Mouse (Mus musculus) lung, embryonic 15.5 days (tissue): ENCODE measurements around the gene Dctn3. TPM values are rescaled to one million over a fixed set of nuclear protein-coding genes. Genes with fewer than 3 reads are reported as not detected.
A peak's percentile ranks its signal among the peaks of the same experiment; 100 is the strongest.
"Not testable (repeated sequence)": the region's sequence is repeated elsewhere in the genome, so short reads cannot be mapped to it uniquely, and the experiment has no call there.

ENCODE experiments used
- ATAC-seq: fragments of 200-750 bp; cut with Nextera tagmentation; 2 replicates; pipeline ENCODE4 v1.8.0; 2017; ENCODE audit warnings: moderate number of reproducible peaks, borderline replicate concordance; ENCODE audit not compliant: low FRiP score, low TSS enrichment; ENCODE audit errors: extremely low read depth
- H3K27ac ChIP-seq: fragments of 300-500 bp; sonication (generic); 2 replicates; pipeline ENCODE4 v1.5.1; 2015; ENCODE audit warnings: moderate library complexity, mild to moderate bottlenecking, inconsistent platforms
- H3K27me3 ChIP-seq: fragments of 300-500 bp; sonication (generic); 2 replicates; pipeline ENCODE4 v1.6.1; 2015; ENCODE audit warnings: inconsistent platforms
- H3K36me3 ChIP-seq: fragments of 300-500 bp; sonication (generic); 2 replicates; pipeline ENCODE4 v1.6.1; 2015; ENCODE audit warnings: inconsistent platforms
- H3K4me1 ChIP-seq: fragments of 300-500 bp; sonication (generic); 2 replicates; pipeline ENCODE4 v1.6.1; 2015; ENCODE audit warnings: inconsistent platforms
- H3K4me2 ChIP-seq: fragments of 300-500 bp; sonication (generic); 2 replicates; pipeline ENCODE4 v1.6.1; 2015; ENCODE audit warnings: inconsistent platforms, mild to moderate bottlenecking, moderate library complexity
- H3K4me3 ChIP-seq: fragments of 300-500 bp; sonication (generic); 2 replicates; pipeline ENCODE4 v1.5.1; 2015; ENCODE audit warnings: mild to moderate bottlenecking, inconsistent platforms
- H3K9ac ChIP-seq: fragments of 300-500 bp; sonication (generic); 2 replicates; pipeline ENCODE4 v1.6.1; 2015; ENCODE audit warnings: inconsistent platforms
- H3K9me3 ChIP-seq: fragments of 300-500 bp; sonication (generic); 2 replicates; pipeline ENCODE4 v1.6.1; 2016; ENCODE audit warnings: inconsistent platforms
- WGBS: fragments of 180-500 bp; shearing (Covaris S2); methylation state at CpG from one replicate; pipeline ENCODE4 v1.1.7; 2015; 5-methylcytosine and 5-hydroxymethylcytosine counted together
- polyA plus RNA-seq: library from polyadenylated mRNA; unstranded; fragments of >200 nt; fragmentation: Nextera tagmentation; extraction: Ambion mirVana; gene quantifications from 2 replicates; pipeline ENCODE4 v1.2.1, GENCODE M21; 2015

Gene Dctn3
- polyA plus RNA-seq, result 133 and 136 TPM in 2 replicates

DNA sequence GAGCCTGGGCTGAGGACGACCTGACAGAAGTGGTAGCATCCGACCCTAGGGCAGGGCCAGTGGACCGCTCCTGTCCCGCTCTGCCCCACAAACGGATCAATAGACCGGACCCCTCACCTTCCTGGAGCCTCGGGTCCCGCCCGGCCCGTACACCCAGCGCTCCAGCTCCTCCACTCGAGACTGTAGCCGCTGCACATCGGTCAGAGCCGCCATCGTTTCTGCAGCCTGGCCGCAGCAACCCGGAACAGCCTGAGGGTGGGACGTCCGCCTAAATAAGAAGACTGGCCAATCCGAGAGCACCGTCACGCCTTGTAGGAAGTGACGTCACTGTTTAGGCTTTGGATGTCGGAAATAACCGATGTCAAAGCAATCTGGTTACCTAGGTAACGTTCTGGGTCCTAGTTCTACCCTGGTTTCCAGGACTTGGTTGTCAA is at the start of gene Dctn3:
TSS of gene Dctn3 (minus strand) at position 253 of the 434 bp plus-strand sequence.
- no peaks in the 10 kb centered on the region for H3K9me3 ChIP-seq
- WGBS, result under 1% methylated on average over 27 of the region's 27 CpGs
- H3K36me3 ChIP-seq, result peaks cover 17% of the 10 kb centered on the region

DNA sequence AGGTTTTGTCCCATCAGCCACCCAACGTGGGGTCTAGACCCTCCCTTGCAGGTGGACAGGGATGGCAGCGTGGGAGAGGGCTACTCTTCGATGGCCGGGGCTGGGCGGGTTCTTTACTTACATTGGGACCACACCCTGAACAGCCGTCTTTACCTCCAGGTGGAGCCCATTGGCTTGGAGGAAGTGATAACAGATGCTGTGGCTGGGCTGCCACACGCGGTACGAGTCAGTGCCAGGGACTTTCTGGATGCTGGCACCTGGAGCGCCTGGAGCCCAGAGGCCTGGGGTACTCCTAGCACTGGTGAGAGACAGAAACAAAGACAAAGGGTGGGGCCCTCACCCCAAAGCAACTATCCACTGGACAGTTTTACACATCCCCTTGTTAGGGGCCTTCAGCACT is 44.3 kb upstream of the Dctn3 start:
- not testable (repeated sequence) for H3K4me3 ChIP-seq, H3K27ac ChIP-seq, H3K36me3 ChIP-seq, H3K4me2 ChIP-seq, H3K27me3 ChIP-seq, ATAC-seq, H3K9me3 ChIP-seq, H3K9ac ChIP-seq, H3K4me1 ChIP-seq
- 76% methylated on average over 10 of the region's 10 CpGs for WGBS

More for the DNA sequence above, at the start of gene Dctn3:
- peak within 1 kb of the TSS; percentile 70 for H3K4me3 ChIP-seq
- H3K4me1 ChIP-seq, result peaks cover 23% of the 10 kb centered on the region
- peaks cover 44% of the 10 kb centered on the region for H3K27me3 ChIP-seq
- H3K27ac ChIP-seq, result no peak within 1 kb of the TSS
- peak within 1 kb of the TSS; percentile 77 for H3K4me2 ChIP-seq
- peak within 1 kb of the TSS; percentile 76 for H3K9ac ChIP-seq
- peak; percentile 95 for ATAC-seq

DNA sequence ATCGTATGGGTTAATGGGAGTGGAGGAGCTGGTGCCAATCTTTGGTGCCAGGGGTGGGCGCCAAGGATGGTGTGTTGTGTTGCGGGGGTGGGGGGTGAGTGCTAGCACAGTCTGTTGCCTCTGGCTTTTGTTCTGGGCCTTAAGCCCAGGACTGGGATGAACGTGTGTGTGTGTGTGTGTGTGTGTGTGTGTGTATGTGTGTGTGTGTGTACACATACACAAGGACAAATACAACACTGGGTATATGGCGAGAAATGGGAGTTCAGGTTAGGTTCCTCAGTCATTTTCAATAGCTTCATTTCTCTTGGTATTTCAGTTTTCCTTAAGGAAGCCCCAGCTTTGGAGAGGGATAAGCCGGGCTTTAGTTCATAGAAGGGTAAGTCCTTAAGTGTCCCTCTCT is 40.2 kb upstream of the Dctn3 start:
- H3K9me3 ChIP-seq, ATAC-seq, H3K4me3 ChIP-seq, H3K9ac ChIP-seq, H3K27me3 ChIP-seq, H3K27ac ChIP-seq, H3K4me2 ChIP-seq, H3K36me3 ChIP-seq: not testable (repeated sequence)
- WGBS, result 64% methylated on average over 4 of the region's 6 CpGs
- H3K4me1 ChIP-seq, result peaks cover 37% of the 10 kb centered on the region

DNA sequence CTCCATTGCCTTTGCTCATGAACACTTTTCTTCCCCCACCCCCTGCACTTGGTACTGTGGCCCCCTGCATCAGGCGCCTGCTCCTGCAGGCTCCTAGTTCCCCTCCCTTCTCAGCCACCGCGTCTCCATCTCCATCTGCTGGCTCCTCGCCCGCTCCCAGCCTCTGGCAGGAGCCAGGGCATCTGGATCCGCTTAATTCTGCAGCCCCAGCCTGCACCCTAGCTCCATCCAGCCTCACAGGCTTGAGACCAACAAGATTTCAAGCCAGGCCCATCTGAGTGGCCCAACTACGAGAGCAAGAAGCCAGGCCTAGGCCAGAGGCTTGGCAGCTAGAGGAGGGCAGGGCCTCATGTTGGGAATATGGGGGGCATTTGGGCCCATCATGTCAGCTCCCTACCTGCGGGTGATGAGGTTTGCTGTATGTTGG is 39.7 kb upstream of the Dctn3 start:
- Histone ChIP-seq H3K4me3 (peak overlapping the region; percentile 49; the same call in 1 of the 2 replicates), H3K27ac (peak overlapping the region; percentile 90), H3K4me2 (peak overlapping the region; percentile 64), H3K4me1 (peaks cover 37% of the 10 kb centered on the region)
- H3K27me3 ChIP-seq, H3K36me3 ChIP-seq, H3K9ac ChIP-seq, H3K9me3 ChIP-seq: not testable (repeated sequence)
- WGBS, result 39% methylated on average over 8 of the region's 8 CpGs
- peak; percentile 31; the same call in 1 of the 2 replicates for ATAC-seq

DNA sequence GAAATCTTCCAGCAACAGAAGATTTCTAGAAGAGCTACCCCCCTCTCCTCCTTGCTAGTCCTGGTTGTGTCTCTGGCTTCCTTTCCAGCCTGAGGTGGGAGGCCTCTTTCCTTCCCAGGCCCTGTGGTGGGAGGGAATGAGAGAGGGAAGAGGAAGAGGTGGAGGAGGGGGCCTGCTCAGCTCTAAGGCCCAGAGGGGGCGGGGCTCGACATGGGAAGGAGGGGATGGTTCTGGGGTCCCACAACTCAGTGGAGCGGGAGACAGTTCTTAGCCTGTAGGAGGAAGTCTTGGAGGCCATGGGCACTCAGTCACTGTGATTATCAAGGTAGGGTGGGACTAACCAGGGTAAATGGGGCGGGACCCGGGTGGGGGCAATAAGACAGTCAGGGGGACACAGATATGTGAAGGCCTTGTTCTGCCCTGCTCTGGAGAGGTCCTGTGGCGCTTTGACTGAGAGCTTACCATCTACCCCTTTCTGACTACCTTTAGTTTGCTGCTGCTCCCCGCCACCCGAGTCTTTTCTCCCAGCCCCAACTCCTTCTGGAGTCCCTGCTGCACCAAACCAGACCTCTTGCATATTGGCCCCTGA is 39.2 kb upstream of the Dctn3 start:
- WGBS, result 28% methylated on average over 8 of the region's 8 CpGs
- 0 out of 2 replicates have a peak, but pooled peaks cover 6% of the 10 kb centered on the region for H3K36me3 ChIP-seq

DNA sequence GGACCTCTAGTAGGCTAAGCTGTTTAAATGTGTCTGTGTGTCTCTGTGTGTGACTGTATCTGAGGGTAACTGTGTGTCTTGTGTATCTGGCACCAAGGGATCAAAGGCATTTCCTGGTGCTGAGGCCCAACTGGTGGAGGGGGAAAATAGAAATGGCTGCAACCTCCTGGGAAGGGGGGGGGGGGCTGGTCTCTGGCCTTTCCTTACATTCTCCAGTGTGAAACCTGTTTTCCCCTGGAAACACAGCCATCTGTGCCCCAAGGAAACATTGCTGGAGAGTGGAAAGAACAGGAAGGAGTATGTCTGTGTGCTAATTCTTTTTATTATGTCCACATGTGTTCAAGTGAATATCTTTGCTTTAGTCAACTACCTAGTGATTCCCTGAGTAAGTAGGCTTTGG is 38.7 kb upstream of the Dctn3 start:
- Histone ChIP-seq H3K27ac (peak overlapping the region; percentile 90), H3K4me3 (peak overlapping the region; percentile 49), H3K9me3 (no peaks in the 10 kb centered on the region), H3K4me1 (peaks cover 39% of the 10 kb centered on the region), H3K9ac (peak overlapping the region; percentile 51; the same call in 1 of the 2 replicates), H3K4me2 (peak overlapping the region; percentile 64), H3K36me3 (0 out of 2 replicates have a peak, but pooled peaks cover 6% of the 10 kb centered on the region), H3K27me3 (no peaks in the 10 kb centered on the region)
- no peak for ATAC-seq

More for the DNA sequence above, 39.2 kb upstream of the Dctn3 start:
- Histone ChIP-seq H3K4me2 (peak overlapping the region; percentile 64), H3K9me3 (no peaks in the 10 kb centered on the region), H3K27me3 (no peaks in the 10 kb centered on the region), H3K27ac (peak overlapping the region; percentile 90), H3K4me1 (peaks cover 37% of the 10 kb centered on the region), H3K4me3 (peak overlapping the region; percentile 49; the same call in 1 of the 2 replicates), H3K9ac (no peak overlapping the region; the same call in 1 of the 2 replicates)
- ATAC-seq, result peak; percentile 53

DNA sequence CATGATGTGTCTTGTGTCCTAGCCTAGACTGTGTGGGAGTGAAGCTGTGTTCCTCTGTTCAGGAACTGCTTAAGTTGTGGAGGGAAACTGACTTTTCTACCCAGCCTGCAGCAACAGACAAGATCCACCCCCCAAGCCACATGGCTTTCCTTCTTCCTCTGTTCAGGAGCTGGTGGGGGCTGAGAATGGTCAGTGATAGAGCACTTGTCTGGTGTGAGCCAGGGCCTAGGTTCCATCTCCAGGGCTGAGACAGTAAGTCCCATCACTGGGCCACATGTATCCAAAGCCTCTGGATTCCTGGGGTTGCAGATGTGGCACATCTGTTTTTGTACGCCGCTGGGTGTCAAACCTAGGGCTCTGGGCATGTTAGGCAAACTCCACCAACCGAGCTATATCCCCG is 37.9 kb upstream of the Dctn3 start:
- peaks cover 46% of the 10 kb centered on the region for H3K4me1 ChIP-seq
- ATAC-seq, result peak; percentile 23; the same call in 1 of the 2 replicates
- H3K36me3 ChIP-seq, result 0 out of 2 replicates have a peak, but pooled peaks cover 6% of the 10 kb centered on the region
- peak overlapping the region; percentile 64 for H3K4me2 ChIP-seq
- no peaks in the 10 kb centered on the region for H3K27me3 ChIP-seq
- H3K9ac ChIP-seq, result peak overlapping the region; percentile 51
- peak overlapping the region; percentile 49 for H3K4me3 ChIP-seq
- peak overlapping the region; percentile 90 for H3K27ac ChIP-seq
- H3K9me3 ChIP-seq, result no peaks in the 10 kb centered on the region
- WGBS, result 46% methylated on average over 4 of the region's 4 CpGs

DNA sequence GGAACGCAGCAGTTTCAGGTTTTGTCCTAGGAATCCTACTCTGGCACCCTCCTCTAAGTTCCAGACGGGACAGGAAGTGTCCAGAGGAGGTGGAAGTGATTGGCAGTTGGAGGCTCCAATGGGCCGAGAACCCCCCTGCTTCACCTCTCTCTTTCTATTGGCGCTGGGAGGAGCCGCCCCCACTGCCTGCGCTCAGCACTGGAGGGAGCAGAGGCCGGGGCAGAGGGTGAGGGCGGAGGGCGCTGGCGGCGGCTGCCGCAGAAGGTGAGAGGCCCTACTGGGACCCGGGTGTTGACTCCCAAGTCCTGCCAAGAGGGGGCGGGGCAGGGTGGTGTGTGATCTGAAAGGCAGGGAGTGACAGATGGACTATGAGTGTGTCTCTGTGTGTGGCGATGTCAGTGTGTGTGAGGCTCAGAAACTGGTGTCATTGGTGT is 37.3 kb upstream of the Dctn3 start:
- no peaks in the 10 kb centered on the region for H3K27me3 ChIP-seq
- ATAC-seq, result peak; percentile 90
- H3K4me1 ChIP-seq, result peaks cover 46% of the 10 kb centered on the region
- peak overlapping the region; percentile 90 for H3K27ac ChIP-seq
- peak overlapping the region; percentile 49 for H3K4me3 ChIP-seq
- H3K36me3 ChIP-seq, result 0 out of 2 replicates have a peak, but pooled peaks cover 6% of the 10 kb centered on the region
- peak overlapping the region; percentile 51 for H3K9ac ChIP-seq
- peak overlapping the region; percentile 64 for H3K4me2 ChIP-seq
- WGBS, result 0% methylated on average over 15 of the region's 15 CpGs
- H3K9me3 ChIP-seq, result no peaks in the 10 kb centered on the region

DNA sequence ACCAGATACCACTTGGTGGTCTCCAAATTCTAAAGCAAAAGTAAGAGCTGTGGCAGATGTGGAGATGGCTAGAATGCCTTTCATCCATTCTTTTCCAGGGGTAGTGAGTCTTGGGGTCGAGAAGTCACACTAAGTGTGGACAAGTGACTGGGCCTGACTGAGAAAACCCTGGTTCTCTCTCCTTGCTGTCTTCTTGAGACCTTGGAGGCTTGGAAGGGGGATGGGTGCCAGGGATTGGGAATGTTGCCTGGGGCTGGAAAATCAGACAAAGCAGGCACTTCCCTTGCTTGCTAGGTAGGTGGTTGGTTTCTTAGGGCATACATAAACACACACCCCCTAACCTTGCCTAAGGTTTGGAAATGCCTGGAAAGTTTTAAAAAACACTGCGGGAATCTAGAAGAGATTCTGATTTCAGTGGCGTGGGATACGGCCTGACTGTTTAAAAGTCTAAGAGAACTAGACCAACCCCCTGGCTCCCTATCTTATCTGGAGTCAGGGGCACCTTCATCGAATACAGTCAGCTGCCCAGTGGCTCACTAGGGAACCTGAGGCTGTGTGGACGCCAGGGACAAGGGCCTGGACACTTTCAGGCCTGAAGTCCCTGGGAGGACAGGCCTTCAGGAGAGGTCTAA is 36.8 kb upstream of the Dctn3 start:
- H3K36me3 ChIP-seq, result 0 out of 2 replicates have a peak, but pooled peaks cover 6% of the 10 kb centered on the region
- H3K9me3 ChIP-seq, result no peaks in the 10 kb centered on the region
- H3K9ac ChIP-seq, result peak overlapping the region; percentile 51
- H3K4me3 ChIP-seq, result peak overlapping the region; percentile 49
- H3K27me3 ChIP-seq, result no peaks in the 10 kb centered on the region
- no peak for ATAC-seq
- peaks cover 49% of the 10 kb centered on the region for H3K4me1 ChIP-seq
- H3K4me2 ChIP-seq, result peak overlapping the region; percentile 64
- 20% methylated on average over 6 of the region's 6 CpGs for WGBS
- peak overlapping the region; percentile 90 for H3K27ac ChIP-seq

DNA sequence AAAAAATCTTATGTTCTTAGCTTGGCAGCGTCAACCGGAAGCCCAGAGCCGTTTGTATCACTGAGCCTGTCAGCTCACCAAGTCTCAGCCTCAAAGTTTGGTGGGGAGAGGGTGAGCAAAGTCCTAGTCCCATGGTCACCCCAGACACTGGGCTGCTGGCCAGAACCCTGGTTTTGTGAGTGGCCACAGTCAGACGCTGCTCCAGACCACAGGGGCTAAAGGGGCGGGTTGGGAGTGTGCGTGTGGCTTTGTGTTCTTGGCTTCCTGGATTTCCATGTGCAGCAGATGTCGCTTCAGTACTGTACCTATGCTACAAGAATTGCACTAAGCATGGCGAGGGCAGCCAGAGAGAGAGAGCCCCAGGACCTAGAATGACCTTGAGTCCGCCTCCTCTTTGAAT is 36.2 kb upstream of the Dctn3 start:
- no peaks in the 10 kb centered on the region for H3K9me3 ChIP-seq
- no peak for ATAC-seq
- H3K9ac ChIP-seq, result no peak overlapping the region
- H3K4me1 ChIP-seq, result peaks cover 51% of the 10 kb centered on the region
- 0 out of 2 replicates have a peak, but pooled peaks cover 6% of the 10 kb centered on the region for H3K36me3 ChIP-seq
- no peaks in the 10 kb centered on the region for H3K27me3 ChIP-seq
- no peak overlapping the region for H3K4me2 ChIP-seq
- WGBS, result 66% methylated on average over 9 of the region's 9 CpGs
- H3K4me3 ChIP-seq, result no peak overlapping the region
- H3K27ac ChIP-seq, result peak overlapping the region; percentile 90; the same call in 1 of the 2 replicates

DNA sequence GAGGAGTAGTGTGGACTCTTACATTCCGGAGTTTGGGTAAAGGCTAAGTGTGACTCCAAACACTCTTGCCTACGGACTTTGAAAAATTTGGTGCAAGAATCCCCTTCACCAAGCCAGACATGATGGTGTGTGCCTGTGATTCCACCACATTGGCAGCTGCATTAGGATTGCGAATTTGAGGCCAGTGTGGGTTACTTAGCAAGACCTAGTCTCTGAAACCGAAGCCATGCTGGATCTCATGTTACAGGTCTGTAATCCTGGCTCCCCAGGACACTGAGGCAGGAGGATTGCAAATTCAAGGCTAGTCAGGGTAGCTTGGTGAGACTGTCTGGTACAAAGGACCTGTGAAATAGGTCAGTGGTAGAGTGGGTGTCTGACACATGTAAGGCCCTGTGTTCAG is 35.7 kb upstream of the Dctn3 start:
- H3K9me3 ChIP-seq, result no peaks in the 10 kb centered on the region
- 84% methylated on average over 4 of the region's 4 CpGs for WGBS
- ATAC-seq, result no peak
- peaks cover 51% of the 10 kb centered on the region for H3K4me1 ChIP-seq
- H3K27ac ChIP-seq, result peak overlapping the region; percentile 90; the same call in 1 of the 2 replicates
- H3K27me3 ChIP-seq, result no peaks in the 10 kb centered on the region
- no peak overlapping the region for H3K4me2 ChIP-seq
- no peak overlapping the region for H3K9ac ChIP-seq
- H3K36me3 ChIP-seq, result 0 out of 2 replicates have a peak, but pooled peaks cover 6% of the 10 kb centered on the region
- H3K4me3 ChIP-seq, result no peak overlapping the region

DNA sequence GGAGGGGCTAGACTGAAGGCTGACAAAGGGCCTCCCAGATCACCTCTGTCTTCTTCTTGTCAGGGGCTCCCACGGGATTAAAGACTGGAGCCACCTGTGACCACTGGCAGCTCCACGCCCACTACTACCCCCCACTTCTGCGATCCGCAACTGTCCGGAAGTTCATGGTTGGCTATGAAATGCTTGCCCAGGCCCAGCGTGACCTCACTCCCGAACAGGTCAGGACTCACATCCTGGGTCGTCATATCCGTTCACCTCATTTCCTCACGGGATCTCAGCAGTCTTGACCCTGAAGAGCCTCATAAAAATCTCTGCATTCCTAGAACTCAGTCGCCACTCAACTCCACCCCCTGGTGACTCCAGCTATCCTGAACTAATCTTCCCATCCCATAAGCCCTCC is 35.1 kb upstream of the Dctn3 start:
- no peak for ATAC-seq
- no peak overlapping the region for H3K4me3 ChIP-seq
- H3K4me2 ChIP-seq, result no peak overlapping the region
- no peak overlapping the region for H3K9ac ChIP-seq
- H3K27me3 ChIP-seq, result no peaks in the 10 kb centered on the region
- H3K36me3 ChIP-seq, result 0 out of 2 replicates have a peak, but pooled peaks cover 6% of the 10 kb centered on the region
- H3K9me3 ChIP-seq, result no peaks in the 10 kb centered on the region
- H3K4me1 ChIP-seq, result peaks cover 51% of the 10 kb centered on the region
- H3K27ac ChIP-seq, result no peak overlapping the region
- 69% methylated on average over 11 of the region's 11 CpGs for whole genome bisulfite sequencing
